Mouse (Mus musculus): ENCODE data around the gene Kcnj15.

- TF ChIP-seq GATA1 (IDR thresholded peaks at IDR 0.05; ENCODE audit: borderline replicate concordance, low read length) (no peak), FLI1 (IDR thresholded peaks at IDR 0.05; ENCODE audit: low read length) (no peak)
Measured at GRCm38 (mm10) chr16:95245499-95245898, 11.9 kb upstream of the Kcnj15 start.
